Mouse (Mus musculus) layer of hippocampus, adult 2 months (tissue): ENCODE measurements around the gene Tm9sf3. TPM values are rescaled to one million over a fixed set of nuclear protein-coding genes. Genes with fewer than 3 reads are reported as not detected.
A peak's percentile ranks its signal among the peaks of the same experiment; 100 is the strongest.

ENCODE experiments used
- DNase-seq, 2 experiments: peaks; one replicate each; pipeline ENCODE4 v3.0.0; 2022; ENCODE audit warnings: low spot score in 2 of 2
- H3K27ac ChIP-seq: fragments of 200-600 bp; 2 replicates; pipeline ENCODE4 v1.8.1; 2022
- H3K4me3 ChIP-seq: fragments of 200-600 bp; 2 replicates; pipeline ENCODE4 v1.8.1; 2022; ENCODE audit warnings: mild to moderate bottlenecking
- CTCF ChIP-seq: fragments of 200-600 bp; conservative IDR thresholded peaks from 2 replicates; pipeline ENCODE4 v1.8.1; 2022; ENCODE audit warnings: antibody characterized with exemption, mild to moderate bottlenecking, moderate library complexity
- total RNA-seq, 2 experiments: library from RNA; stranded (reverse); gene quantifications; 2 replicates each; pipeline ENCODE4 v1.2.3; 2021

Gene Tm9sf3
- total RNA-seq, 2 experiments from 2014 or later, result 114 to 118 TPM

GRCm38 (mm10) chr19:41282216-41282615, 18.4 kb upstream of the Tm9sf3 start:
- Histone ChIP-seq H3K4me3 (no peak overlapping the region), H3K27ac (no peak overlapping the region)
- no peak for TF ChIP-seq CTCF
- DNase-seq, result no peak

- Histone ChIP-seq H3K4me3 (no peak overlapping the region), H3K27ac (no peak overlapping the region)
- peak; percentile 45 for TF ChIP-seq CTCF
- DNase-seq, result no peak
These were observed 16.0 kb upstream of the Tm9sf3 start for GRCm38 (mm10) chr19:41279724-41280244.

GRCm38 (mm10) chr19:41278606-41279005, 14.8 kb upstream of the Tm9sf3 start:
- no peak for TF ChIP-seq CTCF
- no peak overlapping the region for H3K27ac ChIP-seq
- H3K4me3 ChIP-seq, result no peak overlapping the region
- DNase-seq, result no peak

- no peak for TF ChIP-seq CTCF
- no peak for DNase-seq
- Histone ChIP-seq H3K27ac (no peak overlapping the region), H3K4me3 (no peak overlapping the region)
These were observed 11.8 kb upstream of the Tm9sf3 start for GRCm38 (mm10) chr19:41275588-41275987.

GRCm38 (mm10) chr19:41270906-41271305, 7.1 kb upstream of the Tm9sf3 start:
- no peak for DNase-seq
- Histone ChIP-seq H3K27ac (no peak overlapping the region), H3K4me3 (no peak overlapping the region)
- no peak for TF ChIP-seq CTCF

- DNase-seq, result no peak
- Histone ChIP-seq H3K27ac (no peak overlapping the region), H3K4me3 (no peak overlapping the region)
- TF ChIP-seq CTCF, result 0 out of 2 replicates have a peak, but pooled peaks have one; percentile 7
These were observed 6.4 kb upstream of the Tm9sf3 start for GRCm38 (mm10) chr19:41270151-41270727.

GRCm38 (mm10) chr19:41266251-41266901, 2.6 kb upstream of the Tm9sf3 start:
- no peak for TF ChIP-seq CTCF

GRCm38 (mm10) chr19:41264331-41264799, 568 bp upstream of the Tm9sf3 start:
- Histone ChIP-seq H3K27ac (peak overlapping the region; percentile 99), H3K4me3 (peak overlapping the region; percentile 94)
- no peak for DNase-seq
- no peak for TF ChIP-seq CTCF

More at GRCm38 (mm10) chr19:41266251-41266901, 2.6 kb upstream of the Tm9sf3 start:
- Histone ChIP-seq H3K4me3 (no peak overlapping the region), H3K27ac (no peak overlapping the region)
- DNase-seq, result no peak

- Histone ChIP-seq H3K4me3 (peak overlapping the region; percentile 94), H3K27ac (peak overlapping the region; percentile 99)
- DNase-seq, result peak; percentile 36 to 39
- peak; percentile 17; the same call in 1 of the 2 replicates for TF ChIP-seq CTCF
These were observed 826 bp downstream of the Tm9sf3 start for GRCm38 (mm10) chr19:41262712-41263629.

GRCm38 (mm10) chr19:41260736-41261135, 3.1 kb downstream of the Tm9sf3 start:
- Histone ChIP-seq H3K27ac (no peak overlapping the region), H3K4me3 (no peak overlapping the region)
- DNase-seq, result no peak
- no peak for TF ChIP-seq CTCF

- no peak for DNase-seq
- Histone ChIP-seq H3K27ac (no peak overlapping the region), H3K4me3 (no peak overlapping the region)
- TF ChIP-seq CTCF, result no peak
These were observed 4.5 kb downstream of the Tm9sf3 start for GRCm38 (mm10) chr19:41259256-41259655.

- peak; percentile 74 for TF ChIP-seq CTCF
- DNase-seq, result no peak
- H3K4me3 ChIP-seq, result no peak overlapping the region
- H3K27ac ChIP-seq, result no peak overlapping the region
These were observed 5.1 kb downstream of the Tm9sf3 start for GRCm38 (mm10) chr19:41258707-41259106.

GRCm38 (mm10) chr19:41254584-41254983, 9.2 kb downstream of the Tm9sf3 start:
- H3K27ac ChIP-seq, result no peak overlapping the region
- no peak for TF ChIP-seq CTCF
- no peak for DNase-seq
- H3K4me3 ChIP-seq, result no peak overlapping the region
